Mouse (Mus musculus) embryonic facial prominence, embryonic 12.5 days (tissue): ENCODE data around the gene Slx1b. TPM values are rescaled to one million over a fixed set of nuclear protein-coding genes. Genes with fewer than 3 reads are reported as not detected.
A peak's percentile ranks its signal among the peaks of the same experiment; 100 is the strongest.

Experiments used
- ATAC-seq: fragments of 200-750 bp; cut with Nextera tagmentation; 2 replicates; pipeline ENCODE4 v1.8.0; 2017; ENCODE audit not compliant: insufficient number of reproducible peaks, insufficient read depth, low FRiP score, low TSS enrichment
- H3K27ac ChIP-seq: fragments of 300-500 bp; sonication (generic); 2 replicates; pipeline ENCODE4 v1.5.1; 2016; ENCODE audit warnings: mild to moderate bottlenecking
- H3K27me3 ChIP-seq: fragments of 300-500 bp; sonication (generic); 2 replicates; pipeline ENCODE4 v1.6.1; 2016; ENCODE audit warnings: mild to moderate bottlenecking, moderate library complexity
- H3K36me3 ChIP-seq: fragments of 300-500 bp; sonication (generic); 2 replicates; pipeline ENCODE4 v1.6.1; 2016; ENCODE audit warnings: mild to moderate bottlenecking
- H3K4me1 ChIP-seq: fragments of 300-500 bp; sonication (generic); 2 replicates; pipeline ENCODE4 v1.6.1; 2016
- H3K4me2 ChIP-seq: fragments of 300-500 bp; sonication (generic); replicated peaks from 2 replicates; pipeline ENCODE4 v1.6.1; 2016; ENCODE audit warnings: mild to moderate bottlenecking, moderate library complexity
- H3K4me3 ChIP-seq: fragments of 300-500 bp; sonication (generic); 2 replicates; pipeline ENCODE4 v1.5.1; 2016; ENCODE audit warnings: mild to moderate bottlenecking
- H3K9ac ChIP-seq: fragments of 300-500 bp; sonication (generic); 2 replicates; pipeline ENCODE4 v1.6.1; 2016; ENCODE audit warnings: mild to moderate bottlenecking, moderate library complexity
- H3K9me3 ChIP-seq: fragments of 300-500 bp; sonication (generic); 2 replicates; pipeline ENCODE4 v1.6.1; 2016; ENCODE audit warnings: mild to moderate bottlenecking, moderate library complexity
- WGBS: fragments of 180-500 bp; shearing (Covaris S2); methylation state at CpG from one replicate; pipeline ENCODE4 v1.1.7; 2016; 5-methylcytosine and 5-hydroxymethylcytosine counted together
- polyA plus RNA-seq: library from polyadenylated mRNA; unstranded; fragments of >200 nt; fragmentation: Nextera tagmentation; extraction: Ambion mirVana; gene quantifications from 2 replicates; pipeline ENCODE4 v1.2.1, GENCODE M21; 2016

The Slx1b gene
- polyA plus RNA-seq, 1 experiment from 2014 or later, result 13.4 TPM

DNA sequence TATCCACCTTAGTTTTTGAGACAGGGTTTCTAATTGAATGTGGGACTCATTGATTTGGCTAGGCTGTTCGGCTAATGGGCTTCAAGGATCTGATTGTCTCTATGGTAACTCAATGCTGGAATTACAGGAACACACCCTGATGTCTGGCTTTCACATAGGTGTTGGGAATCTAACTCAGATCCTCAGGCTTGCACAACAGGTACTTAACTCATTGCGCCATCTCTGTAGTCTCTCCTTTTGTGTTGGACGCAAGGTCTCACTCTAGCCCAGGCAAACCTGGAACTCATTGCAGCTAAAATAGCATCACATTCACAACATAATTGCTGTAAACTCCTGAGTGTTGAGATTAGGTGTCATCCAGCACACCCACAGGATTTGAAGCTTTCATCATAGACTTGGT lies 25.4 kb downstream of the Slx1b start:
- Histone ChIP-seq H3K27ac (no peak overlapping the region), H3K36me3 (peaks cover 48% of the 10 kb centered on the region), H3K4me2 (no peak overlapping the region), H3K9ac (no peak overlapping the region), H3K27me3 (no peaks in the 10 kb centered on the region), H3K9me3 (no peaks in the 10 kb centered on the region), H3K4me1 (no peaks in the 10 kb centered on the region), H3K4me3 (no peak overlapping the region)
- WGBS, result 96% methylated on average over 3 of the region's 3 CpGs
- no peak for ATAC-seq

- Histone ChIP-seq H3K4me3 (no peak overlapping the region), H3K27me3 (no peaks in the 10 kb centered on the region), H3K9me3 (no peaks in the 10 kb centered on the region), H3K36me3 (peaks cover 55% of the 10 kb centered on the region), H3K4me2 (no peak overlapping the region), H3K9ac (no peak overlapping the region), H3K4me1 (no peaks in the 10 kb centered on the region), H3K27ac (no peak overlapping the region)
- WGBS, result 84% methylated on average over 5 of the region's 5 CpGs
- ATAC-seq, result no peak
Observed at GRCm38 (mm10) chr7:126668452-126668851, 27.1 kb downstream of the Slx1b start.

GRCm38 (mm10) chr7:126667495-126668090 lies 28.0 kb downstream of the Slx1b start:
- Histone ChIP-seq H3K36me3 (peaks cover 49% of the 10 kb centered on the region), H3K9me3 (no peaks in the 10 kb centered on the region), H3K4me3 (no peak overlapping the region), H3K4me1 (no peaks in the 10 kb centered on the region), H3K27me3 (no peaks in the 10 kb centered on the region), H3K27ac (no peak overlapping the region), H3K9ac (no peak overlapping the region), H3K4me2 (no peak overlapping the region)
- no peak for ATAC-seq
- 88% methylated on average over 9 of the region's 9 CpGs for WGBS

DNA sequence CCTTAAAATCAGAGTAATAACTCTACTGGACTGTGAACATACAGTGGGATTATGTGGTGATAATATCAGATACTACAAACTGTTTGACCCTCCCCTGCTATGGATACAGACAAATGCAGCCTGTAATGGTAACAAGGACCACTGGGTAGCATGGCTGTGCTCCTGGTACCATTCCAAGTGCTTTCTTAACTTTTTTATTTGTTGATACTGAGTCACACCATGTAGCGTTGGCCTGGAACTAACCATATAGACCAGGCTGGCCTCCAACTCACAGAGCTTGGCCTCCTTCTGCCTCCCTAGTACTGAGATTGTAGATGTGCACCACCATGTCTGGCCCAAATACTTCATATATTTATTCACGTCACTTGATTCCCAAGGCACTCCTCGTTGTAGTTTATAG lies 30.3 kb downstream of the Slx1b start:
- Histone ChIP-seq H3K27me3 (no peaks in the 10 kb centered on the region), H3K4me2 (no peak overlapping the region), H3K9ac (no peak overlapping the region), H3K9me3 (no peaks in the 10 kb centered on the region), H3K4me1 (no peaks in the 10 kb centered on the region), H3K4me3 (no peak overlapping the region), H3K27ac (no peak overlapping the region), H3K36me3 (peaks cover 31% of the 10 kb centered on the region)
- no peak for ATAC-seq
- 90% methylated on average over 3 of the region's 3 CpGs for WGBS

- H3K4me2 ChIP-seq, result no peak overlapping the region
- H3K27me3 ChIP-seq, result no peaks in the 10 kb centered on the region
- H3K36me3 ChIP-seq, result peaks cover 25% of the 10 kb centered on the region
- ATAC-seq, result no peak
- no peak overlapping the region for H3K9ac ChIP-seq
- H3K27ac ChIP-seq, result no peak overlapping the region
- H3K4me3 ChIP-seq, result no peak overlapping the region
- H3K4me1 ChIP-seq, result no peaks in the 10 kb centered on the region
- no peaks in the 10 kb centered on the region for H3K9me3 ChIP-seq
- 60% methylated on average over 8 of the region's 8 CpGs for WGBS
Observed at GRCm38 (mm10) chr7:126663646-126664045, 31.9 kb downstream of the Slx1b start.

- Histone ChIP-seq H3K9me3 (no peaks in the 10 kb centered on the region), H3K4me1 (no peaks in the 10 kb centered on the region), H3K4me3 (no peak overlapping the region), H3K9ac (no peak overlapping the region), H3K27me3 (no peaks in the 10 kb centered on the region), H3K4me2 (no peak overlapping the region), H3K36me3 (peaks cover 12% of the 10 kb centered on the region), H3K27ac (no peak overlapping the region)
- ATAC-seq, result no peak
- 88% methylated on average over 3 of the region's 3 CpGs for WGBS
Observed at GRCm38 (mm10) chr7:126659771-126660170, 35.8 kb downstream of the Slx1b start.

DNA sequence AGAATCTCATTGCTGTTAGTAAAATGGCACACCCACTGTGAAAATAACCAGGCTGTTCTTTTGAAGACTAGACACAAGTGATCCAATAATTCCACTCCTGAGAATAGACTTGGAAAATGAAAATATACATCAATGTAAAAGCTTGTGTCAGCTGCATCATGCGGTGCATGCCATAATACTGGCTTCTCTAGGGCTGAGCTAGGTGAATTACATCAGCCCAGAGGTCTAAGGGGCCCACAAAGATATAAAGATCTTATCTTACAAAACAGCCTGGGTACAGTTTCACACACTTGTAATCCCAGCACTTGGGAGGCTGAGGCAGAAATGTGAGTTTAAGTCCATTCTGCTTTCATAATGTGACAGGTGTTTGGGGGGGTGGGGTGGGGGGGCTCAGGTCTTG lies 38.1 kb downstream of the Slx1b start:
- no peak overlapping the region for H3K9ac ChIP-seq
- WGBS, result 95% methylated on average over 1 of the region's 1 CpGs
- no peak for ATAC-seq
- H3K27me3 ChIP-seq, result no peaks in the 10 kb centered on the region
- H3K4me3 ChIP-seq, result no peak overlapping the region
- no peak overlapping the region for H3K4me2 ChIP-seq
- H3K9me3 ChIP-seq, result no peaks in the 10 kb centered on the region
- H3K4me1 ChIP-seq, result no peaks in the 10 kb centered on the region
- H3K36me3 ChIP-seq, result peaks cover 6% of the 10 kb centered on the region
- H3K27ac ChIP-seq, result no peak overlapping the region

DNA sequence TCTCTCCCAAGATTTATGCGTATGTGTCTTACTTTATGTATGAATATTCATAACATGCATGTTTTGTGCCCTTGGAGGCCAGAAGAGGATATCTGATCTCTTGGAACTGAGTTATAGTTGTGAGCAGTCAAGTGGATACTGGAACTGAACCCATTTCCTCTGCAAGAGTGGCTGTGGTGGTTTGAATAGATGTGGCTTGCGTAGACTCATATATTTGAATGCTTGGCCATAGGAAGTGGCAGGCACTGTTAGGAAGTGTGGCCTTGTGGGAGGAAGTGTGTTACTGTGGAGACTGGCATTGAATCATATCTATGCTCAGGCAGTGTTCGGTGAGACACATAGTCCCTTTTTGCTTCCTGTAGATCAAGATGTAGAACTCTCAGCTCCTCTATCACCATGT lies 39.9 kb downstream of the Slx1b start:
- Histone ChIP-seq H3K36me3 (0 out of 2 replicates have a peak, but pooled peaks cover 2% of the 10 kb centered on the region), H3K27me3 (no peaks in the 10 kb centered on the region), H3K9ac (no peak overlapping the region), H3K4me3 (no peak overlapping the region), H3K4me2 (no peak overlapping the region), H3K4me1 (no peaks in the 10 kb centered on the region), H3K27ac (no peak overlapping the region), H3K9me3 (no peaks in the 10 kb centered on the region)
- ATAC-seq, result no peak
- WGBS, result 91% methylated on average over 3 of the region's 3 CpGs

- WGBS, result 84% methylated on average over 2 of the region's 2 CpGs
- H3K9ac ChIP-seq, result no peak overlapping the region
- H3K4me1 ChIP-seq, result peaks cover 6% of the 10 kb centered on the region
- no peak overlapping the region for H3K27ac ChIP-seq
- H3K36me3 ChIP-seq, result 0 out of 2 replicates have a peak, but pooled peaks cover 2% of the 10 kb centered on the region
- H3K4me3 ChIP-seq, result no peak overlapping the region
- no peaks in the 10 kb centered on the region for H3K9me3 ChIP-seq
- no peak overlapping the region for H3K4me2 ChIP-seq
- no peaks in the 10 kb centered on the region for H3K27me3 ChIP-seq
- ATAC-seq, result no peak
Observed at GRCm38 (mm10) chr7:126653991-126654390, 41.6 kb downstream of the Slx1b start.

DNA sequence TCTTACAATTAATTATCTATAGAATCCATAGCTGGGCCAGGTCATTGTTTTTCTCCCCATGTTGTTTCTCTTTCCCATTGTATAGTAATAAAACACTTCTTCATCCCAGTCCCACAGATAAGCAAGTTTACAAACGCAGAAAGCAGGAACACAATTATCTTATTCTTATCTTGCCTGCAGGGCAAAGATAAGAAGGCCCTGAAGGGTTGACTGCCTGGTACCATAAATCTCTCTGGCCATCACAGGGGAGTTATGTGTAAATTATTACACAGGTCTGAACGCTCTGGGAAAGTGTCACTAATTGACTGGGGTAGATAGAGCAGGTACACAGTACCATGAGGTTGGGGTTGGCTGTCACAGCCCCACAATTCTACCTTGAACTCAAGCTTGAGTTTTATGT lies 44.7 kb downstream of the Slx1b start:
- H3K36me3 ChIP-seq, result no peaks in the 10 kb centered on the region
- no peak overlapping the region for H3K4me3 ChIP-seq
- no peaks in the 10 kb centered on the region for H3K27me3 ChIP-seq
- H3K27ac ChIP-seq, result no peak overlapping the region
- H3K4me1 ChIP-seq, result peaks cover 12% of the 10 kb centered on the region
- H3K9me3 ChIP-seq, result no peaks in the 10 kb centered on the region
- H3K9ac ChIP-seq, result no peak overlapping the region
- ATAC-seq, result no peak
- H3K4me2 ChIP-seq, result no peak overlapping the region
- WGBS, result 90% methylated on average over 2 of the region's 2 CpGs

DNA sequence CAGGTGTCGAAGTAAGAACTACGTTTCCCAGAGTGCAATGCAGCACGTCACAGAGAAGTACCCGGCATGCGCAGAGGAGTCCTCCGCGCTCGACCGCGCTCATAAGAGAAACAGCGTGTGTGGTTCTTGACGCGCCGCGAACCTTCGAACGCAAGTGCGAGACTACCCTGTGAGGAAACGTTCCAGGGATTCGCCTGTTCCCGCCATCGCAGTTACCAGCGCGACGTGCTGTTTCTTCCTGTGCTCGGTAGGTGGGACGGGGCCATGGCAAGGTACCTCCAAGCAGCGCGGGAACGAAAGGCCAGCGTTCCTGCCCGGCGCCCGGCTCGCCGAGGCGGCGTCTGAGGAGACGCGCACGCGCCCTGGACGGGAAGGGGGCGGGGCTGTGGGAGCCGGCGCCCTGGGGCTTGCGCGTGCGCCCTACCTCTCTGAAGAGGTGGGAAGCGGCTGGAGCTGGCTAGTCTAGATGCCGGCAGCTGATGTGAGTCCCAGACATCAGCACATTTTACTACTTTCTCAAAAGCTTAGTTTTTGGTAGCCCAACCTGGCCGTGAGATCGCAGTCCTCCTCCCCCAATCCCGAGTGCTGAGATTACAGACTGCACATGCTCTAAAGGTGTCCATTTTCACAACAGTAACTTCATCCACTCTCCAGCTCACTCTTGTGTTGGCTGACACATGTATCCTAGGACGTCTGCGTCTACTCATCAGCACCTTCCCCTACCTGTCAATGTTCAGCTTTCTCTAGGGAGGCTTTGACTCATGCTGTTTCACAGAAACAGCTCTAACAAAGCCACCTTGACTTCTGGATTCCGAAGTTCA lies 46.1 kb downstream of the Slx1b start, which contains the start of gene Sgf29:
Gene Sgf29, plus strand, starts transcription at position 79 of the 821 bp plus-strand sequence.
- peak; percentile 95 for ATAC-seq
- H3K4me1 ChIP-seq, result peaks cover 12% of the 10 kb centered on the region
- H3K4me3 ChIP-seq, result peak within 1 kb of the TSS; percentile 51
- H3K4me2 ChIP-seq, result peak within 1 kb of the TSS; percentile 80
- no peaks in the 10 kb centered on the region for H3K9me3 ChIP-seq
- no peaks in the 10 kb centered on the region for H3K36me3 ChIP-seq
- peak within 1 kb of the TSS; percentile 71 for H3K9ac ChIP-seq
- H3K27ac ChIP-seq, result peak within 1 kb of the TSS; percentile 94
- 2% methylated on average over 57 of the region's 57 CpGs for WGBS
- H3K27me3 ChIP-seq, result no peaks in the 10 kb centered on the region

- peak overlapping the region; percentile 80 for H3K4me2 ChIP-seq
- no peak overlapping the region for H3K9ac ChIP-seq
- ATAC-seq, result no peak
- no peaks in the 10 kb centered on the region for H3K9me3 ChIP-seq
- H3K27ac ChIP-seq, result no peak overlapping the region
- H3K27me3 ChIP-seq, result no peaks in the 10 kb centered on the region
- WGBS, result 78% methylated on average over 4 of the region's 4 CpGs
- H3K4me3 ChIP-seq, result peak overlapping the region; percentile 51; the same call in 1 of the 2 replicates
- no peaks in the 10 kb centered on the region for H3K36me3 ChIP-seq
- peaks cover 12% of the 10 kb centered on the region for H3K4me1 ChIP-seq
Observed at GRCm38 (mm10) chr7:126648486-126648885, 47.1 kb downstream of the Slx1b start.
